Mouse (Mus musculus) layer of hippocampus, adult 8-10 months (tissue): ENCODE measurements around the gene B3galt6. TPM values are rescaled to one million over a fixed set of nuclear protein-coding genes. Genes with fewer than 3 reads are reported as not detected.
A peak's percentile ranks its signal among the peaks of the same experiment; 100 is the strongest.

Experiments used
- DNase-seq, 2 experiments: peaks; one replicate each; pipeline ENCODE4 v3.0.0; 2022; ENCODE audit warnings: low spot score in 2 of 2
- total RNA-seq, 4 experiments: library from RNA; stranded (reverse); gene quantifications; 2 replicates each; pipeline ENCODE4 v1.2.4; 2022

Gene B3galt6
- total RNA-seq: 10 to 100 TPM in 1 of 4 experiments, 1 to 10 TPM in 3; 9.2 to 11.3 (median 9.7) TPM

- peak; percentile 74 to 89 for DNase-seq
These were observed at the start of gene B3galt6, which contains the start of gene Sdf4 for GRCm38 (mm10) chr4:155992241-155992905. Gene B3galt6, minus strand, starts transcription at chr4:155992649. Gene Sdf4, plus strand, starts transcription at chr4:155992872.

GRCm38 (mm10) chr4:156034901-156035300 is 42.5 kb upstream of the B3galt6 start:
- DNase-seq: no peak

- DNase-seq: no peak
These were observed 41.9 kb upstream of the B3galt6 start for GRCm38 (mm10) chr4:156034301-156034700.

DNA sequence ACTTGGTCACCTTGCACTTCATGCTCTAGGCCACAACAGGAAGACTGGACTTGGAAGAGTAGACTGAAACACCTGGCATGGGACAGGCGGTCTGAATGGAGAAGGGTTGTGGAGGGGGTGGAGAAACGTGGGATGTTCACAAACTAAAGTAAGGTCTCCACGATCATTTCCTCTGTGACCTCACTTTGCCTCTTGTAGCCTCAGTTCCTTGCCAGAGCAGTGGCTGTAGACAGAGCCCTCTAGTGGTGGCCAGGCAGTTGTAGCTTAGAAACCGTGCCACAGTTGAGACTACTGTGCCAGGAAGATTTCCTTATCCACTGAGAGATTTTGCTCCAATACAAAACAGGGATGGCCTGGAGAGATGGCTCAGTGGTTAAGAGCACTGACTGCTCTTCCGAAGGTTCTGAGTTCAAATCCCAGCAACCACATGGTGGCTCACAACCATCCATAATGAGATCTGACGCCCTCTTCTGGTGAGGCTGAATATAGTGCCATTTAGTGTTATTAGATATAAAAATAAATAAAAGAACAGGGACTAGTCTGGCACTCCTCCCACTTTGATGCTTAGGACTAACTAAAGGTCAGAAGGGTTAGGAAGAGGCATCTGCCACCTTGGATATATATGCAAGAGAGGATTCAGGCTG is 41.1 kb upstream of the B3galt6 start:
- DNase-seq: no peak

- DNase-seq: no peak
These were observed 40.4 kb upstream of the B3galt6 start for GRCm38 (mm10) chr4:156032856-156033255.

- peak; percentile 71 to 81 for DNase-seq
These were observed 39.3 kb upstream of the B3galt6 start for GRCm38 (mm10) chr4:156031593-156032391.

DNA sequence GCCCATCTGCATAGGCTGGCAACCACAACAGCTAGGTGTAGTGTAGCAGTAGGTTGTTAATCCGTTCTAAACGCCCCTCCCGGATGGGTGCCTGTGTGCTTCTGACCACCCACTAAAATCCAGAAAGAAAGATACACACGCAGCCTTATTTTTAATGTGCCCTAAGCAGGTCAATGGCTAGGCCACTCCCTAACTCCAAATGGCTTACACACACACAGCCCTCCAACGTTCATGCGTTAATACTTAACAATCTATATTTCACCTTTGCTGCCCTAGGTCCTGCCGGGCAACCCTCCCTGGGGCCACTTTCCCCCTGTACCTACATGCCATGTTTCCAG is 38.8 kb upstream of the B3galt6 start:
- no peak for DNase-seq

GRCm38 (mm10) chr4:156030651-156031118 is 38.2 kb upstream of the B3galt6 start:
- no peak for DNase-seq

GRCm38 (mm10) chr4:156028580-156028979 is 36.1 kb upstream of the B3galt6 start:
- no peak for DNase-seq

DNA sequence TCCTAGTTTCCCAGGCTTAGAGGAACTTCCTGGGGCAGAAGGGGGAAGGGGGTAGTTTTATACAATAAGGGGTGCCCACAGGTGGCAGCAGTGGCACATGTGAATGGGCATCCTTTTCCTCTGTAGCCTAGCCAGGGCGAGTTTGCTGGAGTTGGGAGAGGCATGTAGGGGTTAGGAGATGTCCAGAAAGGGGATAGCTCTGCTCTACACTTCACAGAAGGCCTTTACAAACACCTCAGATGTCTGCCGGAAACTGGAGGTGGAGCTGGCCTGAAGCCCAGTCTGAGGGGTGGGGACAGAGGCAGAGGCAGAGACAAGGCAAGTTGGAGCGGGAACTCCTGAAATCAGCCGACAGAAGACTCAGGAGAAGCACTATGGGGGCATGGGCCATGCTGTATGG is 33.6 kb upstream of the B3galt6 start, which contains the start of gene Tnfrsf18:
Gene Tnfrsf18 (plus strand): TSS at position 152 of the 400 bp plus-strand sequence.
- peak in 1 of 2 experiments; percentile 42 for DNase-seq

GRCm38 (mm10) chr4:156024184-156024583 is 31.7 kb upstream of the B3galt6 start:
- DNase-seq: no peak

DNA sequence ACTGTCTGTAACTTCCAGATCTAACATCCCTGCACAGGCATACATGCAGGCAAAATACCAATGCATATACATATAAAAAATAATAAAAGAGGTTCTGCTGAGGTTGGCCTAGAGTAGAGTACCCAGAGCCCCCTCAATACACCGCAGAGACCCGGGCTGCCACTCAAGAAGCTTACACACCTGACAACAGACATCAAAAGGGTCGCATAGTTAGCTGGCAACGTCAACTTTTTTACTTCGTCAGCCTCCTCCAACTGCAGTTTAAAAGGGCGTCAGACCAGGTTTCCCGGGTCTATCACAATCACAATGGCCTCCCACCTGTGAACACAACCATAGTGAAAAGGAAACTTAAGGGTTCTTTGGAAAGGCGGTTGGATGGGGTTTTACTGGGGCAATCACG is 31.1 kb upstream of the B3galt6 start:
- no peak for DNase-seq

- DNase-seq: no peak
These were observed 29.5 kb upstream of the B3galt6 start for GRCm38 (mm10) chr4:156021942-156022419.

GRCm38 (mm10) chr4:156021381-156021780 is 28.9 kb upstream of the B3galt6 start:
- no peak for DNase-seq

- no peak for DNase-seq
These were observed 27.3 kb upstream of the B3galt6 start for GRCm38 (mm10) chr4:156019771-156020170.

- no peak for DNase-seq
These were observed 22.0 kb upstream of the B3galt6 start for GRCm38 (mm10) chr4:156014436-156014835.

GRCm38 (mm10) chr4:156013637-156014036 is 21.2 kb upstream of the B3galt6 start, which contains the start of gene Tnfrsf4:
Gene Tnfrsf4, plus strand, starts transcription at chr4:156013843.
- DNase-seq: no peak

DNA sequence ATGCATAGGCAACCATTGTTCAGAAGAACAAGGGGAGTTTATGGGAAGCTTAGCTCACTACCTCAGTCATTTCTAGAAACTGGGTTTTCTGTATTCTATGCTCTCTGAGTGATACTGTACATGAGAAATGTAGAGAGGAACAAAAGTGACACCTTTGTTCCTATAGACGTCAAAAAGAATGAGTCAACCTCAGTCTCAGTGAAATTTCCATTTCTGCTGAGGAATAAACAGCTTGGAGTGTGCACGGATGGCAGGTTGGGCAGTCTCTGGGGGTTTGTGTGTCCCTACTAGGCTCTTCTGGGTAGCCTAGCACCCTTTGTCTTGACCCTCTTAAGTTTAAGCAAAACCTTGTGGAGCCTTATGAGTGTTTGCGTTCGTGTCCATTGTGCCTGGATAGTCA is 15.9 kb upstream of the B3galt6 start:
- no peak for DNase-seq

DNA sequence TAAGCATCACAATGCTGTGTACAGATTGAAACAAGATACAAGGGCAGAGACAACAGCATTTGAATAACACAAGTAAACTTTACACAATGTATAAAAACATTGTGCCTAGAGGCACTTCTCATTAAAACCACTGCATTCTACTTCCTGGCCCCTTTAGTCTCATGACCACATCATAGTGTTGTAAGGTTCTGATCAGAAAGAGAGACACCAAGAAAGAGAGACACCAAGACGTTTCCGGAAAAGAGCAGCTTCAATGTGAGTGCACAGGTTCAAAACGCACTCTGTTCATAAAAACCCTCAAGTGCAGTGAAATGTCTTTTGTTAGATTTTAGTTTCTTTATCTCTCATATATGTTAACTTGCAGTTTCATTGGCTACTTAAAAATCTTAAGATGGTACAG is 11.7 kb upstream of the B3galt6 start:
- DNase-seq: no peak

DNA sequence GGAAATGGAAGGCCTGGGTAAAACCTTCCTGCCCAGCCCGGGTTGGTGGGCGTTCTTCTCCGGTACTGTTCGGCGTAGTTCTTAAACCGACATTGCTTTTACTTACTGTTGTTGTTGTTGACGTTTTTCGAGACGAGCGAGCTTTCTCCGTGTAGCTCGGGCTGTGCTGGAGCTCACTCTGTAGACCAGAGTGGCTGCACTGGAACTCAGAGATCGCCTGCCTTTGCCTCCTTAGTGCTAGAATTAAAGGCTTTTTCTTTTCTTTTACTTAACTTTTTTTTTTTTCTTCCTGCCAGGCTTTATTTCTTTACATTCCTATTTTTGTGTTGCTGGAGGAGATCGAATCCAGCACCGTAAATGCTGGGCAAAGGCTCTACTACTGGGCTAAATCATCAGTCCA is 1.2 kb upstream of the B3galt6 start:
- DNase-seq: no peak

GRCm38 (mm10) chr4:155992906-155993547 is 578 bp upstream of the B3galt6 start:
- peak; percentile 95 to 98 for DNase-seq
